Mouse (Mus musculus): ENCODE measurements at regions not wholly inside any gene's neighbourhood (a gene's known extent, or its start where the extent isn't known, plus 50 kb on each side); places are given as distances from the start of the nearest gene placed in this dataset.

DNA sequence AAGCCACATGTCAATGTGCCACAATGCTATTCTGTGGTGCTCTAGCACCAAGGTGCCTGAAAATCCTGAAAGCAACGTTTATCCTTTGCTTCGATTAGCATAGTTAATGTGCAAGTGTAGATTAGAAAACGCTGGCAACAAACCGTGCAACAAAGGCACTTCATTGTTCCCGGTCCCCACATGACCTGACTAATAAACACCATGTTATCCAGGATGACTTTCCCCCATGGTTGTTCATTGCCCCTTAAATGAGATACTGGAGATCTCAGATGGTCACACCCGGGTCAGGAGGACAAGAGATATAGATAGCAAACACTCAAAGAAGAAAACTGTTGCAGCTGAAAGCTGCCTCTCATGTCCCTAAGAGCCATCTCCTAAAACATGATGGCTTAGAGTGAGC is 180.3 kb downstream of the Btg1 start:
- TF ChIP-seq CTCF (IDR thresholded peaks at IDR 0.05; ENCODE audit: low read depth, low read length) (no peak), POLR2A (IDR thresholded peaks at IDR 0.05; ENCODE audit: extremely low read depth, insufficient read depth, low read length) (no peak)

Data from liver, adult 2 months (tissue).